Mouse (Mus musculus) kidney, embryonic 14.5 days (tissue): ENCODE measurements around the gene Dnaaf5. TPM values are rescaled to one million over a fixed set of nuclear protein-coding genes. Genes with fewer than 3 reads are reported as not detected.

Experiments used
- ATAC-seq: fragments of 200-750 bp; cut with Nextera tagmentation; 2 replicates; pipeline ENCODE4 v1.8.0; 2017; ENCODE audit warnings: moderate number of reproducible peaks, mild to moderate bottlenecking, moderate TSS enrichment, moderate library complexity; ENCODE audit not compliant: low FRiP score, low TSS enrichment
- H3K27ac ChIP-seq: fragments of 300-500 bp; sonication (generic); 2 replicates; pipeline ENCODE4 v1.5.1; 2014; ENCODE audit warnings: low read depth, mild to moderate bottlenecking, low read length, moderate library complexity, mixed read lengths
- H3K27me3 ChIP-seq: fragments of 300-500 bp; sonication (generic); 2 replicates; pipeline ENCODE4 v1.6.1; 2014; ENCODE audit warnings: mild to moderate bottlenecking, low read length; ENCODE audit not compliant: control insufficient read depth, insufficient read depth
- H3K36me3 ChIP-seq: fragments of 300-500 bp; sonication (generic); 2 replicates; pipeline ENCODE4 v1.6.1; 2014; ENCODE audit warnings: low read length, mixed read lengths; ENCODE audit not compliant: control insufficient read depth, insufficient read depth
- H3K4me1 ChIP-seq: fragments of 300-500 bp; sonication (generic); 2 replicates; pipeline ENCODE4 v1.6.1; 2014; ENCODE audit warnings: low read length, mixed read lengths; ENCODE audit not compliant: control insufficient read depth, insufficient read depth
- H3K4me2 ChIP-seq: fragments of 300-500 bp; sonication (generic); replicated peaks from 2 replicates; pipeline ENCODE4 v1.6.1; 2014; ENCODE audit warnings: low read depth, mild to moderate bottlenecking, low read length
- H3K4me3 ChIP-seq: fragments of 300-500 bp; sonication (generic); 2 replicates; pipeline ENCODE4 v1.5.1; 2014; ENCODE audit warnings: mild to moderate bottlenecking, low read length
- H3K9ac ChIP-seq: fragments of 300-500 bp; sonication (generic); 2 replicates; pipeline ENCODE4 v1.6.1; 2014; ENCODE audit warnings: low read depth, mild to moderate bottlenecking, low read length, moderate library complexity
- H3K9me3 ChIP-seq: fragments of 300-500 bp; sonication (generic); 2 replicates; pipeline ENCODE4 v1.6.1; 2016; ENCODE audit warnings: low read length; ENCODE audit not compliant: control insufficient read depth
- WGBS: fragments of 180-500 bp; shearing (Covaris S2); extraction: QIAGEN DNeasy Blood & Tissue Kit; methylation state at CpG from one replicate; pipeline ENCODE4 v1.1.7; 2014; 5-methylcytosine and 5-hydroxymethylcytosine counted together
- polyA plus RNA-seq: library from polyadenylated mRNA; unstranded; fragments of >200 nt; fragmentation: Nextera tagmentation; extraction: Ambion mirVana; gene quantifications from 2 replicates; pipeline ENCODE4 v1.2.1, GENCODE M21; 2014

Dnaaf5 gene
- polyA plus RNA-seq, 1 experiment from 2014 or later = 11.5 TPM

DNA sequence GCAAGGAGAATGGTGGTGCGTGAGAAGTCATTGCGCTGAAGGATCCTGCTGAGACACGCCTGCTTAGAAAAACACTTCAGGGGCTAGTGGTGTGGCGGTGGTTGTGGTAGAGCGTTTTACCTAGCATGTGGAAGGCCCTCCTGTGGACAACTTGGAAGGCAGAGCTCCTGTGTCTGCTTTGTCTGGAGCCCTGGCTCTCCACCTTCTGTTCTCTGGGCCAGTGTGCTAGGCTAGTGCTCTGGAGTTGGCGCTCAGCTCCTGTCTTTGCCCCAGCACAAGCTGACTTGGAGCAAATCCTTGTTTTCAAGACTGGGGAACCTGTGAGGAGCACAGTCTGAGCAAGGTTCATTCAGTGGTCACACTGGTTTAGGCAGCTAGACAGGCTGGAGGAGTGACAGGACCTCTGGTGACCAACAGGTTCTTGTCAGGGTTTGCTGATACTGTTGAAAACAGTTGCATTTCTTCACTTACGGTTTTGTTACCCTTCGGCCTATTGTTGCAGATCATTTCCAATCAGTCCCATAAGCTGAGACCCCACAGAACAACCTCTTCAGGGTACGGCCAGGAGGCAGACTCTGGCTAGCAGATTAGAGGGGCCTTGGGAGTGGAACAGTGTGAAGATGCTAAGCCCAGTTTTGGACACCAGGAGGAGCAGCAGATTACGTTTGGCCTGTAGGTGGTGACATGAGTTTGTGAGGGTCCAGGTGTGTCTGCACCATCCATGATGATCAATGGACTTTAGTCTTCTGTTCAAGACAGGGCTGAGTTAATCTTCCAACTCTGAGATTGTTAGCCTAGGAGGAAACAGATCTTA lies 59.1 kb downstream of the Dnaaf5 start:
- Histone ChIP-seq H3K9ac (no peak overlapping the region), H3K36me3 (peaks cover 14% of the 10 kb centered on the region; the same call in 1 of the 2 replicates), H3K4me2 (no peak overlapping the region), H3K9me3 (no peaks in the 10 kb centered on the region), H3K27ac (no peak overlapping the region), H3K4me3 (no peak overlapping the region), H3K4me1 (0 out of 2 replicates have a peak, but pooled peaks cover 3% of the 10 kb centered on the region), H3K27me3 (no peaks in the 10 kb centered on the region)
- WGBS = 90% methylated on average over 10 of the region's 10 CpGs
- no peak for ATAC-seq

DNA sequence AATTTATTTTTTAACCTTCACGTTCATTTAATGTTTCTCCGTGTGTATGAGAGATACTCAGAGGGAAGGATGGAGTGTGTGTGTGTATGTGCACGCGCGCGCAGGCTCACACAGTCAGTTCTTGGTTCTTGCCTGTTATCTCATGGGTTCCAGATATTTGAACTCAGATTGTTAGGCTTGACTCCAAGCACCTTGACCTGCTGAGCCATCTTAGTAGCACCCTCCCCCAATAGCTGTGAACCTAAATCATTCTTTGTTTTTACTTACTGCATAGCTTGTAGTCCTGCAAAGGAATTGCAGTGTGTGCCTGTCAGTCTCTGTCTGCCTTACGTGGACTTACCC lies 59.6 kb downstream of the Dnaaf5 start:
- Histone ChIP-seq H3K4me1 (0 out of 2 replicates have a peak, but pooled peaks cover 3% of the 10 kb centered on the region), H3K9ac (no peak overlapping the region), H3K27ac (no peak overlapping the region), H3K27me3 (no peaks in the 10 kb centered on the region), H3K4me3 (no peak overlapping the region), H3K4me2 (no peak overlapping the region), H3K9me3 (no peaks in the 10 kb centered on the region), H3K36me3 (peaks cover 14% of the 10 kb centered on the region; the same call in 1 of the 2 replicates)
- no peak for ATAC-seq
- 96% methylated on average over 7 of the region's 7 CpGs for WGBS

DNA sequence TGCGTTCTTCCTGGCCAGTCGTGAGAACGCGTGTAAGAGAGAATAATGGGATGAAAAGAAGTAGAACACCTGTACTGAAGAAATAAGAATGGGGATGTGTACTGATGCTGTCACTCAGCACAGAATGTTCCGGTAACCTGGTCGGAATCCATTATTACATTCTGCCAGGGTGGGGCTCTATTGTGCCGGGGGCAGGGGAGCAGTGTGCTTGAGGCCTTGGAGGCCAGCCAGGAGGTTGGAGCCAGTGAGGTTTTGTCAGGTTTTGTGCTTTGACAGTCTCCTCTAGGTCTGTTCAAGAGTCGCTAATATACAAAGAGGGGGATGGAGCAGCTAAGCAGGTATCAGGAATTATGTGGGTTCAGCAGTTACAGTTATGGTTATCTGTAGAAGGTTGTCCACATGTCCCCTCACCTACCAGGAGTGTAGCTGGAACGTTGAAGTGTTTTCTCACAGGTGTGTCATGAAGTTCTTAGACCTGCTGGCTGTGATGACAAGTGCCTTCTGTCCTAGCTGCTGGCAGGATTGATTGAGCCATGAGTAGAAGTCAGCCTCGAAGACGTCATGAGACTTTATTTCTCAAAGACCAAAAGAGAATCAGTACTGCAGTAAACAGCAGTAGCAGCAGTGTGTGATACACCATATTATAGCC lies 61.8 kb downstream of the Dnaaf5 start:
- 94% methylated on average over 11 of the region's 11 CpGs for WGBS
- Histone ChIP-seq H3K9ac (no peak overlapping the region), H3K27me3 (no peaks in the 10 kb centered on the region), H3K4me1 (no peaks in the 10 kb centered on the region), H3K27ac (no peak overlapping the region), H3K9me3 (no peaks in the 10 kb centered on the region), H3K36me3 (peaks cover 28% of the 10 kb centered on the region), H3K4me2 (no peak overlapping the region), H3K4me3 (no peak overlapping the region)
- ATAC-seq = no peak

DNA sequence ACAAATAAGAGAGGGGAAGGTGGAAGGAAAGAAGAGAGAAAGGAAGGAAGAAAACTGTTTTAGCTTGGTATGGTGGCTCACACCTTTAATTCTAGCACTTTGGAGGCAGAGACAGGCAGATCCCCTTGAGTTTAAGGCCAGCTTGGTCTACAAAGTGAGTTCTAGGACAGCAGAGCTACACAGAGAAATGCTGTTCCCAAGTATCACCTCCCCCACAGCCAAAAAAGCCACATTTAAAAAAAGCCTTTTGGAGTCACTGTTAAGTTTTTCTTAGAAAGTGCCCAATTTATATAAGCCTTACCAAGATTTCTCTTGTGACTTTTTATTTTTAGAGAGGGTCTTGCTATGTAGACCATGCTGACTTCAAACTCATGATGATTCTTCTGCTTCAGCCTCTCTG lies 64.3 kb downstream of the Dnaaf5 start:
- H3K4me2 ChIP-seq = no peak overlapping the region
- ATAC-seq = no peak
- H3K4me3 ChIP-seq = no peak overlapping the region
- no peak overlapping the region for H3K27ac ChIP-seq
- H3K9ac ChIP-seq = no peak overlapping the region
- peaks cover 24% of the 10 kb centered on the region for H3K36me3 ChIP-seq
- H3K4me1 ChIP-seq = no peaks in the 10 kb centered on the region
- no peaks in the 10 kb centered on the region for H3K9me3 ChIP-seq
- H3K27me3 ChIP-seq = no peaks in the 10 kb centered on the region

DNA sequence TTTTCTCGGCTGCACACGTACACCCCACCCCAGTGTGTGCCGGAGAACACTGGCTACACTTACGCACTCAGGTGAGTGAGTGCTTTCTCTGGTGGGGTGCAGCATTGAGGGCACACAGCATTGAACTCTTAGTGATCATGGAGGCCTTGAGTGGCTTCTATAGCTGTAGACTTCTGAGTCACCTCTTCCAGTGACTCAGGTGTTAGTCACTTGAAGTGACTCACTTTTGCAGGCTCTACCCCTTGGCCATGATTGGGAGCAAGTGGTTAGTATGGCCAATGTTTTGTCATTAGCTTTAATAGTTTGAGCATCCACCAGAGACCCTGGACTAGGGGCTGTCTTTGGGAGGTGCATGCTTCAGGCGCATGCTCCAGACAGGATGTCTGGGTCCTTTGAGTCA lies 65.2 kb downstream of the Dnaaf5 start:
- Histone ChIP-seq H3K27ac (no peak overlapping the region), H3K9ac (no peak overlapping the region), H3K36me3 (peaks cover 20% of the 10 kb centered on the region), H3K4me3 (no peak overlapping the region), H3K27me3 (no peaks in the 10 kb centered on the region), H3K4me1 (no peaks in the 10 kb centered on the region), H3K4me2 (no peak overlapping the region), H3K9me3 (no peaks in the 10 kb centered on the region)
- 94% methylated on average over 5 of the region's 5 CpGs for WGBS
- ATAC-seq = no peak

DNA sequence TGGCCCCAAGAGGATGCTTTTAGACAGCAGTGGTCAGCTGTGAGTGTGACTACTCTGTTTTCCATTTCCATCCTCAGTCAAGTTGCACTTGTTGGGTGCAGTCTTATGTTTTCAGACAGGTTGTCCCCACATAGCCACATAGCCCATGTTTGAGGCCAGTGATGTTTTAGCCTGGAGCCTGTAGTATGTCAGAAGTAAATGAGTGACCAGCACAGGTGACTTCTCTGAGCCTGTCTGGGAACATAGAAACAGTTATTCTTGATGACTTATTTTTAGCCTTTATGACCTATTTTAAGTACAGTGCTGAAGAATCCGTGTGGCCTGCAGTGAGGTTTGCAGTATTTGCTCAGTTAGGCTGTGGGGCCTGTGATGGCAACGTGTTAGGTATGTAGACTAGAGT lies 66.1 kb downstream of the Dnaaf5 start:
- no peaks in the 10 kb centered on the region for H3K27me3 ChIP-seq
- no peak for ATAC-seq
- 87% methylated on average over 2 of the region's 2 CpGs for WGBS
- no peak overlapping the region for H3K4me2 ChIP-seq
- H3K36me3 ChIP-seq = peaks cover 17% of the 10 kb centered on the region
- H3K4me1 ChIP-seq = no peaks in the 10 kb centered on the region
- H3K4me3 ChIP-seq = no peak overlapping the region
- H3K9me3 ChIP-seq = no peaks in the 10 kb centered on the region
- H3K27ac ChIP-seq = no peak overlapping the region
- no peak overlapping the region for H3K9ac ChIP-seq

DNA sequence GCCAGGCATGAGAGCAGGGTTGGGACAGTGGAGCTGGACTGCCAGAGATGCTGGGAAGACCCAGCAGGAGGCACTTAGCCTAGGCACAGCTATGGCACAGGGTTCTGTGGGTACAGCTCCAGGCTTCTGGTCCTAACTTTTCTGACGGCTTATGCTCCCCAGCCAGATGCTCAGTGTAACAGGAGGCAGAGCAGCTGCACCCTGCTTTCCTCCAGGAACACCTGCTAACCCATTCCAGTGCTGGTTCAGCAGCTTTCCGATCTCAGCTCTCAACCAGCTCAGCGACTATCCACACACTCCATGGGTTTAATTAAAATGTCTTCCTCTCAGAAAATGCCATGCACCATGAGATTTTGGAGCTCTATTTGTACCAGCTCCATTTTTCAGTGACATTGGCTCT lies 66.8 kb downstream of the Dnaaf5 start:
- no peaks in the 10 kb centered on the region for H3K4me1 ChIP-seq
- no peak for ATAC-seq
- no peaks in the 10 kb centered on the region for H3K27me3 ChIP-seq
- H3K27ac ChIP-seq = no peak overlapping the region
- no peak overlapping the region for H3K4me2 ChIP-seq
- peaks cover 24% of the 10 kb centered on the region for H3K36me3 ChIP-seq
- no peaks in the 10 kb centered on the region for H3K9me3 ChIP-seq
- 84% methylated on average over 3 of the region's 3 CpGs for WGBS
- no peak overlapping the region for H3K4me3 ChIP-seq
- H3K9ac ChIP-seq = no peak overlapping the region

DNA sequence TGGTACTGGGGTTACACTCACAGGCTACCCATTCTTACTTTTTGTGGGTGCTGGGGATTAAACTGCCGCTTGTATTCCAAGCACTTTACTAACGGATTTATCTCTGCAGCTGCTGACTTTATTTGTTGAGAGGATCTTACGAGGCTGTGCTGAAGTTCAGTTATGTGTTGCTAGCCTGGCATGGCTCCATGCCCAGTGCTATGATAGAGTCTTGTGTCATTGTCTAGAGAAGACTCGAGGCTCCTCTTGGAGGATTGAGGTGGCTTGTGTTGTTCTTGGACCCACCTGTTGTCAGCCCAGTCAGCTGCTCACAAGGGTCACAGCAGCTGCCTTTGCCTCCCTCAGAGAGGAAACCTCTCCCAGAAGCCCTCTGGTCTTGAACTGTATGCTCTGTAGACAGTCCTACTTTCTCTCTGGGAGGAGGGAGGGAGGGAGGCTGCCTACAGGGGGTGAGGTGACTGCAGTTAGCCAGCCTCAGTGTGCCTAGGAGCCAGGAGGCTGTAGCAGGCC lies 70.0 kb downstream of the Dnaaf5 start:
- H3K4me3 ChIP-seq = no peak overlapping the region
- no peak for ATAC-seq
- peaks cover 47% of the 10 kb centered on the region for H3K36me3 ChIP-seq
- no peaks in the 10 kb centered on the region for H3K27me3 ChIP-seq
- no peaks in the 10 kb centered on the region for H3K9me3 ChIP-seq
- H3K9ac ChIP-seq = no peak overlapping the region
- 94% methylated on average over 4 of the region's 4 CpGs for whole genome bisulfite sequencing
- no peak overlapping the region for H3K4me2 ChIP-seq
- H3K27ac ChIP-seq = no peak overlapping the region
- H3K4me1 ChIP-seq = no peaks in the 10 kb centered on the region

DNA sequence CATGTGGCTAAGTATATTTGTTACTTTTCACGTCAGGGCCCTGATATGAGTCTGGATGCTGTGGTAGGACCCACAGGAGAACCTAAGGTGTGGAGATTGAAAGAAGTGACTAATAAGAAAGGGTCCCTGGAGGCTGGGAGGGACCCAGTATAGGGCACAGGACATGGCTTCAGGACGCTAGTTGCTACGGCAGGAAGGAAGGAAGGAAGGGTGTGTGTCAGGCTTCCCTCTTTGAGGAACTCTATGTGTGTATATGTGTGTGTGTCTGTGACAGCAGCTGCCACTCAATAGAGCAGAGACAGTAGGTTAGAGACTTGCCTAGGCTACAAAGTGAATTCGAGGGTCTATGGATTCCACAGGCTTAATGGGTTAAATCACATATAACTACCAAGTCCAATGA lies 70.6 kb downstream of the Dnaaf5 start:
- Histone ChIP-seq H3K4me3 (no peak overlapping the region), H3K4me2 (no peak overlapping the region), H3K9me3 (no peaks in the 10 kb centered on the region), H3K9ac (no peak overlapping the region), H3K27ac (no peak overlapping the region), H3K4me1 (no peaks in the 10 kb centered on the region), H3K27me3 (no peaks in the 10 kb centered on the region), H3K36me3 (peaks cover 52% of the 10 kb centered on the region)
- WGBS = 81% methylated on average over 4 of the region's 4 CpGs
- no peak for ATAC-seq
